Mouse (Mus musculus) induced T-regulatory cell, adult 2 months (primary cell): Measurements from ENCODE around the gene Hao2.

ENCODE experiments used
- DNase-seq: peaks from one replicate; pipeline ENCODE4 v3.0.0-alpha.2; 2012; ENCODE audit warnings: low read depth

The Hao2 gene

GRCm38 (mm10) chr3:98893057-98893772, at the start of gene Hao2:
Gene Hao2 (minus strand): TSS chr3:98893239.
- no peak for DNase-seq

GRCm38 (mm10) chr3:98941601-98942000, 48.6 kb upstream of the Hao2 start:
- no peak for DNase-seq

DNA sequence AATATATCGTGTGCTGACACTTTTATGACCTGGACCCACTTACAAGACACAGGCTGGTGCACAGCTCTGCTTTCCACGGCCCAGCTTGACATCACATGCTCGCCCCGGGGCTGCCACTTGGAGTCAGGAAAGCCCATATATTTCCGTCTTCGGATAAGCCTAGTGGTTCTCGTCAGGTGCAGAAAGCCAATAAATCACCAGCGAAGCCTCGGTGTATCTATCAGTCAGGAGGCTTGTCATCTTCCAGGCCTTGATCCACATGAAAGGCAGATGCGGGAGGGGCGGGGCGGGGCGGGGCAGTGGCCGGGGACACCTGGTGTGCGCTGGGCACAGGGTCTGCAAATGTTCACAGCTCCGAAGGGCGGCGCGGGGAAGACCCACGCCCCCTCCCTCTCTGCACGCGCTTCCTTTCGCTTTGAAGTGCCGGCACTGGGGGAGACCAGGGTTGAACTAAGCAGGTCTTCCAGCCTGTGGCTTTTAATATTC, 48.1 kb upstream of the Hao2 start:
- no peak for DNase-seq

- DNase-seq = no peak
These were observed 47.2 kb upstream of the Hao2 start for GRCm38 (mm10) chr3:98940225-98940624.

- no peak for DNase-seq
These were observed 43.4 kb upstream of the Hao2 start for GRCm38 (mm10) chr3:98936446-98936845.

- DNase-seq = no peak
These were observed 41.6 kb upstream of the Hao2 start for GRCm38 (mm10) chr3:98934601-98935000.

DNA sequence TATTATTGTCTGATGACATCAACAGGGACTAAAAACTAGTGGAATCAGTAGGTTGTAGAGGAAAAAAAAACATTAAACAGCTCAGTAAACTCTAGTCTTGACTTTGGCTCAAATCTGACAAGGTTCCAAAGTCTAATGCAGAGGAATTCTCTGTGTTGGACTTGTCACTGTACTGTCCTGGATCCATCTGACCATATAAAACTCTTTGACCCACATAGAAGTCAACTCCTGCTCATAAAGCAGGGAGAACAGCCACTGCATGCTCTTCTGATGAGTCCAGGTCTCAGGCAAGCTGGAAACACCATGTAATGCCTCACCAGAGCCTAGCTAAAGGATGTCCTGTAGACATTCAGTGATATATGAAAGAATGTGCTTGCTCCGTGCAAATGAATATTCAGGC, 41.0 kb upstream of the Hao2 start:
- no peak for DNase-seq

GRCm38 (mm10) chr3:98932421-98932820, 39.4 kb upstream of the Hao2 start:
- no peak for DNase-seq

- no peak for DNase-seq
These were observed 38.8 kb upstream of the Hao2 start for GRCm38 (mm10) chr3:98931836-98932235.

GRCm38 (mm10) chr3:98920417-98920816, 27.4 kb upstream of the Hao2 start:
- DNase-seq = no peak

GRCm38 (mm10) chr3:98917260-98917659, 24.2 kb upstream of the Hao2 start:
- no peak for DNase-seq

- no peak for DNase-seq
These were observed 23.8 kb upstream of the Hao2 start for GRCm38 (mm10) chr3:98916856-98917255.

DNA sequence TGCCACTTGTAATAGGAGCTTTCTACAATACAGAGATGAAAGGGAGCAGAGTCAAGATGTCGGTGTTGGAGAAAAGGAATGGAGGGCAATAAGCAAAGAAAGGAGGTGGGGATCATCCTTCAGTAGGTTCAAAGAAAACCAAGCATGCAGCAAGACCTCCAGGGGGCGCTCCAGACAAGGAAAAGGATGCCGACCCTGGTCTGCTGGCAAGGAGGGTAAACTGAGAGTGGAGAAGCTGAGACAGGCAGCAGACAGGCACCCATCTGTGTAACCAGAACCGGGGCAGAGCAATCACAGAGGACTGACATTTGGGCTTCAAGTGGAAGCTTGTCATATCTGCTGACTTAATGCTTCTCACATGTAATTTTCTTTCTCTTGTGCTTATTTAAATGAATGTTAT, 22.6 kb upstream of the Hao2 start:
- DNase-seq = peak; percentile 20

- no peak for DNase-seq
These were observed 20.6 kb upstream of the Hao2 start for GRCm38 (mm10) chr3:98913591-98913990.

DNA sequence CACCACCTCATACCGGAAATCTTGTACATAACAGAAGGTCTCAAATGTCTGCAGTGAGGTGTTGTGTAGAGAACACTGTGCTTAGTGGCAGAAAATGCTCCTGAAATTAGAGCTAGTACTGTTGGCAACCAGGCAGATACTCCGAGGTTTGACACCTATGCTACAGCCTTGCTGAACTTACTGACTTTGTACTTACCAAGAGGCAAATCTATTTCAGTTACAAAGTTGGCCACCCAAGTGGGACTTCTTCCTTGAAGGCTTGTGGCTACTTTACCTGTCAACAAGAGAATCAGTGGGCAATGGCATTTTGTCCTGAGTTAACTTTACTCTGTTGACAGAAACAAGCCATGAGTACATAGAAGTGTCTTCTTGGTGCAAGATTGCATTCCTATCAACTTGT, 4.6 kb upstream of the Hao2 start:
- DNase-seq = no peak

DNA sequence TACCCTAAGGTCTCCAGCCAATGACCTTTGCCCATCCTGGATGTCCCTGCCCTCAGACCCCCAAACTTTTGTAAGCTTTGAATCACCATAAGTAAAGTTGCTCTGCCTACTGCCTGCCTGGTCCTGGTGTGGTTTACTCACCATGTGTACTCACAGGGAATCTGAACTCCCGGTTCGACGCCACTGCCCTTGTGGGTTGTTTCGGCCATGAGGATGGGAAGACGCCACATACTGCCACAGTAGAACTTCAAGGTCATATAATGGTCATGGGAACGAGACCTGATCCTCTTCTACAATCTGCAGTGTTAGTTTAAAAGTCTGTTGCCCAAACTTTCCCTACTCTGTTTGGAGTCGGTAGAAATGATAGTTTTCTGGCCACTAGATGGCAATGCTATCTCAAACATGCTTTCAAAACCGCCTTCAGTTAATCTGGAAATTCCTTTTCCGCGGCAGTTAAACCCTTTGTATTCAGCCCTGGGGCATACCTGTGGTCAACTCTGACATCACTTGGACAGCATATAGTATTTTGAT, 2.1 kb upstream of the Hao2 start:
- peak; percentile 5 for DNase-seq

DNA sequence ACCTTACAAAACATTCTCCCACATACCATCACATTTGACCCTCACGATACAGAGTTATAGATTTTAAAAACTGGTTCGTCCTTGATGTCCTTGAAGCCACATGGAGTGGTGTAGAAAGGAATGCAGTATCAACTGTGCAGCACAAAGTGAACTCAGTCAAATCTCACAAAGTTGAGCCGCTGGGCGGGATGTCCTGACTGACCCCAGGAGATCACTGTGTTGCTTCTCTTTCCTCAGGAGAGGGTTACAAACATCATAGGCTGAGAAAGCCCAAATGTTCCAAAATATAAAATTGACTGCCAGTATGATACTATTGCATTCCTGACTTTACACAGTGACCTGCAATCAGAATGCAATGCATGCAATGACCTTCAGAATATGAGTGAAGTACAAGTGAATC, 2.6 kb downstream of the Hao2 start:
- DNase-seq = no peak

GRCm38 (mm10) chr3:98888206-98888605, 4.8 kb downstream of the Hao2 start:
- no peak for DNase-seq

- no peak for DNase-seq
These were observed 12.2 kb downstream of the Hao2 start for GRCm38 (mm10) chr3:98880831-98881230.

DNA sequence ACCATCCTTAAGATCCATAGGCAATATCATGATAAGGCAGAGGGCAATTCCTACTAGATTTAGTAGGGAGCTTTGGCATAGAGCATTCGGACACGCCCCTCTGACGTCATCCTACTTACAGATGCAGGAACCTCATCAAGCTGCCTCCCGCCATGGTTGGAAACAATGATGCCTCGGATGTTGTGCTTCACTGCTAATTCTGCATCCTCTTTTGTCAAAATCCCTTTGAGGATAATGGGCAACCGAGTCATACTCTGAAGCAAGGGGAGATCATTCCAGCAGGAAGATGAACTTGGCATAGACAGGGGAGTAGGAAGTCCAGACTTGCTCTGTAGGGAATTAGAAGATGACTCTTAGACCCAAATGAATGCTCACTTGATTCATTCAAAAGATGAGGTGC, 12.8 kb downstream of the Hao2 start:
- DNase-seq = no peak

DNA sequence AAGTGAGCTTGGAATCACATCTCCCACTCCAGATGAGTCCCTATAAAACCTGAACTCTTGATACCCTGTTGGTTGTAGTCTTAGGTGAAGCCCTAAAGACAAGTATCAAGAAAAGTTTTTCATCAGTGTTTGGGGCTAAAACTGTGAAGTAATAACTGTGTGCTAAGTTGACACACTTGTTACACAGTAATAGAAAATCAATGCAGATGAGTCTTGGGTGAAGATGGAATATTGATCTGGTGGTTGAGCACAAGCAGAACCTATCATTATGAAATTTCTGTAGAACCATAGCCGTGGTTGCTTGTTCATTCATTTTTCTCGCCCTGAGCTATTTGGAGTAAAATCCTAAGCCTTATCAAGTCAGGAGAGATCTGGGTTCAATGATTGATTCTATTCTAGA, 24.8 kb downstream of the Hao2 start:
- no peak for DNase-seq

GRCm38 (mm10) chr3:98862800-98863199, 30.2 kb downstream of the Hao2 start:
- no peak for DNase-seq

DNA sequence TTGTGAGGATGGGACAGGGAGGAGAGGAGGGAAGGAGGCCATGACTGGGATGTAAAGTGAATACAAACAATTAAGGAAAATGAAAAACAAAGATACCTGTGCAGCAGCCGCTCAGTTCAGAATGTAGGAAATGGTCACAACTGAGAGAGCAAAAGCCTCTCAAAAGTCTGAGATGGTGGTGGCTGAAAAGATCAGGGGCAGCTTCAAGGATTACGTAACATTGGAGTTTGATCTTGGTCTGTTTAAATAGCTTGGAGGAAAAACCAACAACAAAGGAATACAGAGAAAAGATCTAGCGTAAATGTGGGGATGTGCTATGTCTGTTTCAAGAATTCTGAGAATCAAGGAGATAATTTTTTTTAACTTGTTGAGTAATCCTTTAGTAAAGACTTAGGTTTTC, 33.5 kb downstream of the Hao2 start, which contains the start of gene Hsd3b1:
Gene Hsd3b1, minus strand, starts transcription at position 219 of the 400 bp plus-strand sequence.
- no peak for DNase-seq

- no peak for DNase-seq
These were observed 35.0 kb downstream of the Hao2 start for GRCm38 (mm10) chr3:98858051-98858450.
